Mouse (Mus musculus) hindbrain, embryonic 16.5 days (tissue): ENCODE data around the gene Flt3l. TPM values are rescaled to one million over a fixed set of nuclear protein-coding genes. Genes with fewer than 3 reads are reported as not detected.
"Not testable (repeated sequence)": the region's sequence is repeated elsewhere in the genome, so short reads cannot be mapped to it uniquely, and the experiment has no call there.

ENCODE experiments used
- ATAC-seq: fragments of 200-750 bp; cut with Nextera tagmentation; 2 replicates; pipeline ENCODE4 v1.8.0; 2017; ENCODE audit warnings: moderate TSS enrichment, moderate library complexity
- H3K27ac ChIP-seq: fragments of 300-500 bp; sonication (generic); 2 replicates; pipeline ENCODE4 v1.5.1; 2014; ENCODE audit warnings: low read depth, mild to moderate bottlenecking, control low read depth, low read length, moderate library complexity
- H3K27me3 ChIP-seq: fragments of 300-500 bp; sonication (generic); replicated peaks from 2 replicates; pipeline ENCODE4 v1.6.1; 2014; ENCODE audit warnings: low read length; ENCODE audit not compliant: control insufficient read depth, insufficient read depth
- H3K36me3 ChIP-seq: fragments of 300-500 bp; sonication (generic); 2 replicates; pipeline ENCODE4 v1.6.1; 2014; ENCODE audit warnings: mild to moderate bottlenecking, low read length, moderate library complexity, mixed read lengths; ENCODE audit not compliant: control insufficient read depth, insufficient read depth
- H3K4me1 ChIP-seq: fragments of 300-500 bp; sonication (generic); 2 replicates; pipeline ENCODE4 v1.6.1; 2014; ENCODE audit warnings: low read depth, low read length; ENCODE audit not compliant: control insufficient read depth, insufficient read depth
- H3K4me2 ChIP-seq: fragments of 300-500 bp; sonication (generic); 2 replicates; pipeline ENCODE4 v1.6.1; 2014; ENCODE audit warnings: mild to moderate bottlenecking, low read length, control low read depth, moderate library complexity
- H3K4me3 ChIP-seq: fragments of 300-500 bp; sonication (generic); 2 replicates; pipeline ENCODE4 v1.5.1; 2014; ENCODE audit warnings: mild to moderate bottlenecking, low read length, control low read depth, moderate library complexity
- H3K9ac ChIP-seq: fragments of 300-500 bp; sonication (generic); 2 replicates; pipeline ENCODE4 v1.6.1; 2014; ENCODE audit warnings: low read depth, mild to moderate bottlenecking, control low read depth, low read length, moderate library complexity
- H3K9me3 ChIP-seq: fragments of 300-500 bp; sonication (generic); 2 replicates; pipeline ENCODE4 v1.6.1; 2014; ENCODE audit warnings: mild to moderate bottlenecking, low read length, moderate library complexity; ENCODE audit not compliant: control insufficient read depth
- WGBS: fragments of 180-500 bp; shearing (Covaris S2); extraction: QIAGEN DNeasy Blood & Tissue Kit; methylation state at CpG from one replicate; pipeline ENCODE4 v1.1.7; 2014; 5-methylcytosine and 5-hydroxymethylcytosine counted together
- polyA plus RNA-seq: library from polyadenylated mRNA; unstranded; fragments of >200 nt; fragmentation: Nextera tagmentation; extraction: Ambion mirVana; gene quantifications from 2 replicates; pipeline ENCODE4 v1.2.1, GENCODE M21; 2015

The Flt3l gene
- polyA plus RNA-seq, 1 experiment from 2014 or later = 2.8 TPM

GRCm38 (mm10) chr7:45129776-45130512 is 6.3 kb downstream of the Flt3l start:
- peaks cover 24% of the 10 kb centered on the region for H3K4me1 ChIP-seq
- no peak for ATAC-seq
- peak overlapping the region; percentile 51 for H3K4me3 ChIP-seq
- H3K9me3 ChIP-seq = no peaks in the 10 kb centered on the region
- H3K36me3 ChIP-seq = peaks cover 18% of the 10 kb centered on the region
- peak overlapping the region; percentile 91 for H3K27ac ChIP-seq
- 52% methylated on average over 15 of the region's 15 CpGs for WGBS
- H3K27me3 ChIP-seq = no peaks in the 10 kb centered on the region
- H3K4me2 ChIP-seq = peak overlapping the region; percentile 62
- H3K9ac ChIP-seq = peak overlapping the region; percentile 71; the same call in 1 of the 2 replicates

- Histone ChIP-seq H3K9me3 (no peaks in the 10 kb centered on the region), H3K9ac (peak overlapping the region; percentile 71), H3K36me3 (peaks cover 18% of the 10 kb centered on the region), H3K27ac (peak overlapping the region; percentile 91), H3K27me3 (no peaks in the 10 kb centered on the region), H3K4me3 (peak overlapping the region; percentile 51), H3K4me2 (peak overlapping the region; percentile 62), H3K4me1 (peaks cover 27% of the 10 kb centered on the region)
- no peak for ATAC-seq
- WGBS = 1% methylated on average over 17 of the region's 17 CpGs
Measured at GRCm38 (mm10) chr7:45129318-45129717, 6.9 kb downstream of the Flt3l start.

- Histone ChIP-seq H3K4me2 (peak within 1 kb of the TSS; percentile 83), H3K9me3 (no peaks in the 10 kb centered on the region), H3K9ac (peak within 1 kb of the TSS; percentile 100), H3K27ac (peak within 1 kb of the TSS; percentile 91), H3K4me3 (peak within 1 kb of the TSS; percentile 89), H3K36me3 (peaks cover 18% of the 10 kb centered on the region), H3K27me3 (no peaks in the 10 kb centered on the region), H3K4me1 (peaks cover 27% of the 10 kb centered on the region)
- ATAC-seq = peak; percentile 95
- WGBS = under 1% methylated on average over 48 of the region's 48 CpGs
Measured at GRCm38 (mm10) chr7:45128624-45129246, 7.5 kb downstream of the Flt3l start, which contains the start of gene Rpl13a. Gene Rpl13a (minus strand): TSS chr7:45128761.

- Histone ChIP-seq H3K4me1 (peaks cover 33% of the 10 kb centered on the region), H3K27ac (peak overlapping the region; percentile 91)
Measured at GRCm38 (mm10) chr7:45127700-45128224, 8.5 kb downstream of the Flt3l start.

GRCm38 (mm10) chr7:45126844-45127699 is 9.2 kb downstream of the Flt3l start:
- Histone ChIP-seq H3K4me3 (peak overlapping the region; percentile 89), H3K27ac (peak overlapping the region; percentile 18; the same call in 1 of the 2 replicates), H3K36me3 (peaks cover 28% of the 10 kb centered on the region), H3K9me3 (no peaks in the 10 kb centered on the region), H3K9ac (peak overlapping the region; percentile 100), H3K4me1 (peaks cover 37% of the 10 kb centered on the region), H3K4me2 (peak overlapping the region; percentile 83), H3K27me3 (no peaks in the 10 kb centered on the region)
- no peak for ATAC-seq
- WGBS = 50% methylated on average over 21 of the region's 21 CpGs

More at GRCm38 (mm10) chr7:45127700-45128224, 8.5 kb downstream of the Flt3l start:
- Histone ChIP-seq H3K9ac (peak overlapping the region; percentile 100), H3K4me2 (peak overlapping the region; percentile 83), H3K36me3 (peaks cover 22% of the 10 kb centered on the region), H3K9me3 (no peaks in the 10 kb centered on the region), H3K27me3 (no peaks in the 10 kb centered on the region), H3K4me3 (peak overlapping the region; percentile 89)
- 0% methylated on average over 6 of the region's 6 CpGs for WGBS
- ATAC-seq = no peak

GRCm38 (mm10) chr7:45126147-45126843 is 9.9 kb downstream of the Flt3l start:
- no peaks in the 10 kb centered on the region for H3K9me3 ChIP-seq
- H3K27me3 ChIP-seq = no peaks in the 10 kb centered on the region
- 81% methylated on average over 17 of the region's 17 CpGs for WGBS
- H3K36me3 ChIP-seq = peaks cover 36% of the 10 kb centered on the region
- no peak for ATAC-seq
- peaks cover 39% of the 10 kb centered on the region for H3K4me1 ChIP-seq
- peak overlapping the region; percentile 13; the same call in 1 of the 2 replicates for H3K9ac ChIP-seq
- H3K4me3 ChIP-seq = no peak overlapping the region
- peak overlapping the region; percentile 83 for H3K4me2 ChIP-seq
- peak overlapping the region; percentile 18; the same call in 1 of the 2 replicates for H3K27ac ChIP-seq

GRCm38 (mm10) chr7:45125649-45126048 is 10.6 kb downstream of the Flt3l start:
- not testable (repeated sequence) for H3K4me3 ChIP-seq, ATAC-seq, H3K9ac ChIP-seq, H3K9me3 ChIP-seq, H3K4me2 ChIP-seq, H3K27me3 ChIP-seq, H3K27ac ChIP-seq
- 59% methylated on average over 5 of the region's 5 CpGs for WGBS
- Histone ChIP-seq H3K4me1 (peaks cover 39% of the 10 kb centered on the region), H3K36me3 (peaks cover 41% of the 10 kb centered on the region)

- no peak for ATAC-seq
- WGBS = 21% methylated on average over 7 of the region's 7 CpGs
- no peak overlapping the region for H3K4me3 ChIP-seq
- peaks cover 39% of the 10 kb centered on the region for H3K4me1 ChIP-seq
- no peak overlapping the region for H3K9ac ChIP-seq
- no peaks in the 10 kb centered on the region for H3K27me3 ChIP-seq
- peaks cover 43% of the 10 kb centered on the region for H3K36me3 ChIP-seq
- no peaks in the 10 kb centered on the region for H3K9me3 ChIP-seq
- peak overlapping the region; percentile 52 for H3K4me2 ChIP-seq
- H3K27ac ChIP-seq = peak overlapping the region; percentile 60; the same call in 1 of the 2 replicates
Measured at GRCm38 (mm10) chr7:45125144-45125600, 11.1 kb downstream of the Flt3l start.
